Comparison of ENCODE assay signal across 9 mouse cellular contexts in genomic region chr15:98792233-98793020, GRCm38 (mm10). TPM values are rescaled to one million over a fixed set of nuclear protein-coding genes. Genes with fewer than 3 reads are reported as not detected.
DNase-seq lines count a peak whose midpoint lies in the region; ATAC-seq and TF ChIP-seq lines count a peak whose summit lies in the region.
"Had no signal": no experiment of that assay in that cellular context is flagged by ENCODE, and none has a peak within 500 bp of the region (broad histone marks: within the 10 kb centered on the region; RNA-seq: fewer than 3 reads in every experiment).

No protein-coding gene starts in this region.

- no peaks in the 10 kb centered on the region; the same call in 1 of the 2 replicates for H3K9me3 ChIP-seq in embryonic facial prominence, embryonic 11.5 days (replicated peaks; ENCODE audit: control insufficient read depth, low read length)
- H3K9me3 ChIP-seq in intestine, embryonic 16.5 days (ENCODE audit: control insufficient read depth, low read length): no peaks in the 10 kb centered on the region

- no peak for TF ChIP-seq CTCF in layer of hippocampus, adult 2 months (conservative IDR thresholded peaks at IDR 0.05)

- H3K27ac ChIP-seq in layer of hippocampus, adult 2 months: no peak overlapping the region
- no peak overlapping the region for H3K27ac ChIP-seq in embryonic facial prominence, embryonic 11.5 days (replicated peaks; ENCODE audit: low read depth, low read length)
- no peak overlapping the region for H3K27ac ChIP-seq in intestine, embryonic 16.5 days (ENCODE audit: low read length)

- peak overlapping the region; percentile 20; the same call in 1 of the 2 replicates for H3K4me2 ChIP-seq in embryonic facial prominence, embryonic 11.5 days (ENCODE audit: low read depth, low read length)
- peak overlapping the region; percentile 43 for H3K4me2 ChIP-seq in intestine, embryonic 16.5 days (ENCODE audit: low read depth, low read length)

- WGBS in embryonic facial prominence, embryonic 11.5 days: 2% methylated on average over 75 of the region's 75 CpGs
- 1% methylated on average over 75 of the region's 75 CpGs for WGBS in intestine, embryonic 16.5 days

- H3K27me3 ChIP-seq in embryonic facial prominence, embryonic 11.5 days (ENCODE audit: control insufficient read depth, insufficient read depth, low read length): peaks cover 96% of the 10 kb centered on the region
- peaks cover 94% of the 10 kb centered on the region for H3K27me3 ChIP-seq in intestine, embryonic 16.5 days (replicated peaks; ENCODE audit: control insufficient read depth, insufficient read depth, low read length)

- ATAC-seq in embryonic facial prominence, embryonic 11.5 days (replicated peaks; ENCODE audit: insufficient number of reproducible peaks, low FRiP score, low TSS enrichment, low read depth): no peak
- no peak for ATAC-seq in intestine, embryonic 16.5 days

- DNase-seq in layer of hippocampus, adult 2 months (ENCODE audit: low spot score in 2 of 2): no peak
- DNase-seq in layer of hippocampus, postnatal 14 days (ENCODE audit: low spot score in 2 of 2): no peak
- DNase-seq in embryonic facial prominence, embryonic 11.5 days (ENCODE audit: low spot score): peak; percentile 11
- peak; percentile 79 to 80 for DNase-seq in right cerebral cortex, postnatal 10 days (ENCODE audit: low spot score in 2 of 2)
- DNase-seq in cerebellum, adult 18-20 months: no peak
- no peak for DNase-seq in urinary bladder, postnatal 36 days (ENCODE audit: low spot score in 2 of 2)
- DNase-seq in lung, postnatal 4 days: no peak

- no peak overlapping the region for H3K9ac ChIP-seq in embryonic facial prominence, embryonic 11.5 days (replicated peaks; ENCODE audit: low read length)
- no peak overlapping the region for H3K9ac ChIP-seq in intestine, embryonic 16.5 days (ENCODE audit: low read depth, low read length)

- no peaks in the 10 kb centered on the region for H3K36me3 ChIP-seq in embryonic facial prominence, embryonic 11.5 days (replicated peaks; ENCODE audit: control insufficient read depth, insufficient read depth, low read depth, low read length)
- no peaks in the 10 kb centered on the region for H3K36me3 ChIP-seq in intestine, embryonic 16.5 days (ENCODE audit: control insufficient read depth, insufficient read depth, low read length)

- H3K4me3 ChIP-seq in layer of hippocampus, adult 2 months: peak overlapping the region; percentile 44
- peak overlapping the region; percentile 12; the same call in 1 of the 2 replicates for H3K4me3 ChIP-seq in embryonic facial prominence, embryonic 11.5 days (ENCODE audit: low read depth, low read length)
- peak overlapping the region; percentile 31 for H3K4me3 ChIP-seq in intestine, embryonic 16.5 days (ENCODE audit: low read length)

- no peaks in the 10 kb centered on the region; the same call in 1 of the 2 replicates for H3K4me1 ChIP-seq in embryonic facial prominence, embryonic 11.5 days (ENCODE audit: control insufficient read depth, insufficient read depth, low read length)
- peaks cover 27% of the 10 kb centered on the region for H3K4me1 ChIP-seq in intestine, embryonic 16.5 days (ENCODE audit: control insufficient read depth, insufficient read depth, low read length)

RNA-seq across cellular contexts. Expression of gene Wnt1, which starts 2.8 kb away (rescaled TPM):
- not detected for total RNA-seq in layer of hippocampus, adult 2 months (2021)
- not detected for total RNA-seq in layer of hippocampus, postnatal 14 days (2021)
- 0.28 and 0.33 TPM in 2 replicates for polyA plus RNA-seq in embryonic facial prominence, embryonic 11.5 days (2014; fragmentation: Nextera tagmentation; extraction: Ambion mirVana)
- polyA plus RNA-seq in intestine, embryonic 16.5 days (2015; fragmentation: Nextera tagmentation; extraction: Ambion mirVana): not detected in 2 replicates
- total RNA-seq: left cerebral cortex, postnatal 10 days had no signal

RNA-seq across cellular contexts. Expression of gene Wnt10b, which starts 14.5 kb away (rescaled TPM):
- total RNA-seq in layer of hippocampus, adult 2 months (2021): under 1 TPM; 0.15 to 0.38 TPM
- under 1 TPM; 0.41 to 0.48 TPM for total RNA-seq in layer of hippocampus, postnatal 14 days (2021)
- polyA plus RNA-seq in embryonic facial prominence, embryonic 11.5 days (2014; fragmentation: Nextera tagmentation; extraction: Ambion mirVana): 1.6 and 2.3 TPM in 2 replicates
- 0.09 TPM in 1 of 2 replicates, not detected in the other for polyA plus RNA-seq in intestine, embryonic 16.5 days (2015; fragmentation: Nextera tagmentation; extraction: Ambion mirVana)

RNA-seq across cellular contexts. Expression of gene Ddn, which starts 16.9 kb away (rescaled TPM):
- total RNA-seq in layer of hippocampus, adult 2 months (2021): 1,000 to 10,000 TPM; 1,636 to 1,683 TPM
- 100 to 1,000 TPM; 747 to 793 TPM for total RNA-seq in layer of hippocampus, postnatal 14 days (2021)
- polyA plus RNA-seq in embryonic facial prominence, embryonic 11.5 days (2014; fragmentation: Nextera tagmentation; extraction: Ambion mirVana): 0.26 and 0.27 TPM in 2 replicates
- not detected in 2 replicates for polyA plus RNA-seq in intestine, embryonic 16.5 days (2015; fragmentation: Nextera tagmentation; extraction: Ambion mirVana)

RNA-seq across cellular contexts. Expression of gene Arf3, which starts 29.4 kb away (rescaled TPM):
- total RNA-seq in layer of hippocampus, adult 2 months (2021): 100 to 1,000 TPM; 820 to 852 TPM
- total RNA-seq in layer of hippocampus, postnatal 14 days (2021): 100 to 1,000 TPM; 791 to 794 TPM
- 24.5 and 28.7 TPM in 2 replicates for polyA plus RNA-seq in embryonic facial prominence, embryonic 11.5 days (2014; fragmentation: Nextera tagmentation; extraction: Ambion mirVana)
- polyA plus RNA-seq in intestine, embryonic 16.5 days (2015; fragmentation: Nextera tagmentation; extraction: Ambion mirVana): 35.4 and 40.1 TPM in 2 replicates

RNA-seq across cellular contexts. Expression of gene Prkag1, which starts 38.9 kb away (rescaled TPM):
- total RNA-seq in layer of hippocampus, adult 2 months (2021): 10 to 100 TPM; 50.3 to 51.9 TPM
- 10 to 100 TPM; 44.5 to 46.2 TPM for total RNA-seq in layer of hippocampus, postnatal 14 days (2021)
- 69.8 and 73.1 TPM in 2 replicates for polyA plus RNA-seq in embryonic facial prominence, embryonic 11.5 days (2014; fragmentation: Nextera tagmentation; extraction: Ambion mirVana)
- polyA plus RNA-seq in intestine, embryonic 16.5 days (2015; fragmentation: Nextera tagmentation; extraction: Ambion mirVana): 92.2 and 94.6 TPM in 2 replicates

Comparison
In these comparisons a context has a peak if more than half of its experiments do, and no peak if none do; other contexts are left out.
1. DNase-seq: peak in embryonic facial prominence, embryonic 11.5 days (single experiment) and right cerebral cortex, postnatal 10 days (2 of 2); none in layer of hippocampus, adult 2 months (0 of 2), layer of hippocampus, postnatal 14 days (0 of 2), cerebellum, adult 18-20 months (0 of 2), urinary bladder, postnatal 36 days (0 of 2) and lung, postnatal 4 days (0 of 2).
2. Peak in every context shown above with its lines, with median percentiles within 50 percentile points of each other: H3K4me3 ChIP-seq.